Mouse (Mus musculus) ovary, adult 10 weeks (tissue): ENCODE data around the gene Fam205a2. TPM values are rescaled to one million over a fixed set of nuclear protein-coding genes. Genes with fewer than 3 reads are reported as not detected.

ENCODE experiments used
- polyA plus RNA-seq: library from polyadenylated mRNA; stranded (reverse); fragments of 350-450 nt; fragmentation: Illumina TruSeq; extraction: RNeasy Lipid Tissue Mini Kit (QIAGEN cat#74804); gene quantifications from one replicate; pipeline ENCODE4 v1.2.3, GENCODE M21; 2014

The Fam205a2 gene
- not detected for polyA plus RNA-seq

DNA sequence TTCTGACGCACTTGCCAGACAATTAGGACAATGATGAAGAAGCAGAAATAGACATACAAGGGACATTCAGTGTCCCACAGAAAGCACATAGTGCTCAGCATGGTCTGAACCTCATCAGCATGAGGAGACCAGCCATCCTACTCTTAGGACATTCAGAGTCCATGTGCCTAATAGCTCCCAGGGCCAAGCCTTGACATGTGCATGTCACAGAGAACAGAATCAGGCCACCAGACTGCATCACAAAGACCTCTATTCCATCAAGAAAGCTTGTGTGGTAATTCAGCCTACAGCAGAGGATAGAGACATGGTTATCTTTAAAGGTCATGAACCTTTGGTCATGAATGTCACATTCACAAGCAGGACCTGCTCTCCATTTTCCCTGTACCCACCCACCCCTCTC is at the start of gene Fam205a2:
Gene Fam205a2, minus strand, starts transcription at position 101 of the 400 bp plus-strand sequence.

Other genes starting within 250 kb of the Fam205a2 start
- gene Gm21953, start 233.9 kb downstream of the Fam205a2 start, polyA plus RNA-seq: not detected
- gene Fam205a3, start 209.8 kb downstream of the Fam205a2 start, polyA plus RNA-seq: not detected
- gene Gm21586, start 88.8 kb downstream of the Fam205a2 start, polyA plus RNA-seq: not detected
- 0.20 TPM for gene Gm2163, start 61.4 kb downstream of the Fam205a2 start, polyA plus RNA-seq
- 6.1 TPM for gene Gm10591, start 84.0 kb upstream of the Fam205a2 start, polyA plus RNA-seq
- not detected for gene Gm2564, start 101.5 kb upstream of the Fam205a2 start, polyA plus RNA-seq
- gene Ccl27b, start 127.1 kb upstream of the Fam205a2 start, polyA plus RNA-seq: not detected
- not detected for gene Il11ra2, start 133.7 kb upstream of the Fam205a2 start, polyA plus RNA-seq
- gene 4930578G10Rik, start 207.4 kb upstream of the Fam205a2 start, polyA plus RNA-seq: not detected
- gene Ccl19, start 228.4 kb upstream of the Fam205a2 start, polyA plus RNA-seq: not detected
- gene Ccl21a, start 245.8 kb upstream of the Fam205a2 start, polyA plus RNA-seq: not detected